Mouse (Mus musculus) limb, embryonic 12.5 days (tissue): ENCODE data around the gene Ralgps2. TPM values are rescaled to one million over a fixed set of nuclear protein-coding genes. Genes with fewer than 3 reads are reported as not detected.

Experiments
- ATAC-seq: fragments of 200-750 bp; cut with Nextera tagmentation; 2 replicates; pipeline ENCODE4 v1.8.0; 2017; ENCODE audit warnings: low read depth, moderate TSS enrichment; ENCODE audit not compliant: insufficient number of reproducible peaks, insufficient read depth, low FRiP score, low TSS enrichment
- H3K27ac ChIP-seq: fragments of 300-500 bp; sonication (generic); 2 replicates; pipeline ENCODE4 v1.5.1; 2016; ENCODE audit warnings: mild to moderate bottlenecking, moderate library complexity
- H3K27me3 ChIP-seq: fragments of 300-500 bp; sonication (generic); 2 replicates; pipeline ENCODE4 v1.6.1; 2016; ENCODE audit warnings: mild to moderate bottlenecking, moderate library complexity
- H3K36me3 ChIP-seq: fragments of 300-500 bp; sonication (generic); 2 replicates; pipeline ENCODE4 v1.6.1; 2016; ENCODE audit warnings: mild to moderate bottlenecking, moderate library complexity
- H3K4me1 ChIP-seq: fragments of 300-500 bp; sonication (generic); replicated peaks from 2 replicates; pipeline ENCODE4 v1.6.1; 2016
- H3K4me2 ChIP-seq: fragments of 300-500 bp; sonication (generic); 2 replicates; pipeline ENCODE4 v1.6.1; 2016; ENCODE audit warnings: mild to moderate bottlenecking, moderate library complexity
- H3K4me3 ChIP-seq: fragments of 300-500 bp; sonication (generic); replicated peaks from 2 replicates; pipeline ENCODE4 v1.5.1; 2016; ENCODE audit warnings: mild to moderate bottlenecking
- H3K9ac ChIP-seq: fragments of 300-500 bp; sonication (generic); replicated peaks from 2 replicates; pipeline ENCODE4 v1.6.1; 2016; ENCODE audit warnings: mild to moderate bottlenecking, moderate library complexity
- H3K9me3 ChIP-seq: fragments of 300-500 bp; sonication (generic); 2 replicates; pipeline ENCODE4 v1.6.1; 2016; ENCODE audit warnings: mild to moderate bottlenecking, moderate library complexity
- WGBS: fragments of 180-500 bp; shearing (Covaris S2); methylation state at CpG from one replicate; pipeline ENCODE4 v1.1.7; 2016; 5-methylcytosine and 5-hydroxymethylcytosine counted together
- polyA plus RNA-seq: library from polyadenylated mRNA; unstranded; fragments of >200 nt; fragmentation: Nextera tagmentation; extraction: Ambion mirVana; gene quantifications from 2 replicates; pipeline ENCODE4 v1.2.1, GENCODE M21; 2016

Ralgps2 gene
- 76.9 and 83.1 TPM in 2 replicates for polyA plus RNA-seq

GRCm38 (mm10) chr1:156939251-156940141 is at the start of gene Ralgps2:
Gene Ralgps2, minus strand, starts transcription at chr1:156939626.
- WGBS, result 1% methylated on average over 103 of the region's 124 CpGs
- Histone ChIP-seq H3K27me3 (0 out of 2 replicates have a peak, but pooled peaks cover 15% of the 10 kb centered on the region), H3K36me3 (no peaks in the 10 kb centered on the region), H3K9ac (peak within 1 kb of the TSS; percentile 91), H3K4me2 (peak within 1 kb of the TSS; percentile 88), H3K27ac (peak within 1 kb of the TSS; percentile 93), H3K4me1 (peaks cover 22% of the 10 kb centered on the region), H3K9me3 (no peaks in the 10 kb centered on the region), H3K4me3 (peak within 1 kb of the TSS; percentile 93)
- peak; percentile 75 for ATAC-seq

GRCm38 (mm10) chr1:156987576-156987975 is 48.1 kb upstream of the Ralgps2 start:
- H3K36me3 ChIP-seq, result no peaks in the 10 kb centered on the region
- no peak overlapping the region for H3K27ac ChIP-seq
- no peak for ATAC-seq
- H3K9me3 ChIP-seq, result no peaks in the 10 kb centered on the region
- H3K9ac ChIP-seq, result no peak overlapping the region
- no peaks in the 10 kb centered on the region for H3K27me3 ChIP-seq
- H3K4me2 ChIP-seq, result no peak overlapping the region
- WGBS, result 64% methylated on average over 3 of the region's 3 CpGs
- H3K4me3 ChIP-seq, result no peak overlapping the region
- peaks cover 11% of the 10 kb centered on the region for H3K4me1 ChIP-seq

GRCm38 (mm10) chr1:156986641-156987345 is 47.4 kb upstream of the Ralgps2 start:
- H3K27ac ChIP-seq, result no peak overlapping the region
- H3K36me3 ChIP-seq, result no peaks in the 10 kb centered on the region
- H3K9ac ChIP-seq, result no peak overlapping the region
- H3K4me1 ChIP-seq, result peaks cover 11% of the 10 kb centered on the region
- no peaks in the 10 kb centered on the region for H3K27me3 ChIP-seq
- ATAC-seq, result no peak
- H3K4me3 ChIP-seq, result no peak overlapping the region
- H3K9me3 ChIP-seq, result no peaks in the 10 kb centered on the region
- WGBS, result 66% methylated on average over 6 of the region's 6 CpGs
- no peak overlapping the region for H3K4me2 ChIP-seq

- no peak overlapping the region for H3K4me3 ChIP-seq
- 36% methylated on average over 6 of the region's 6 CpGs for WGBS
- no peaks in the 10 kb centered on the region for H3K36me3 ChIP-seq
- H3K27ac ChIP-seq, result no peak overlapping the region
- H3K27me3 ChIP-seq, result no peaks in the 10 kb centered on the region
- no peak for ATAC-seq
- H3K9ac ChIP-seq, result no peak overlapping the region
- no peaks in the 10 kb centered on the region for H3K9me3 ChIP-seq
- H3K4me2 ChIP-seq, result no peak overlapping the region
- peaks cover 10% of the 10 kb centered on the region for H3K4me1 ChIP-seq
Observed at GRCm38 (mm10) chr1:156985657-156986640, 46.5 kb upstream of the Ralgps2 start.

- H3K4me2 ChIP-seq, result no peak overlapping the region
- H3K36me3 ChIP-seq, result no peaks in the 10 kb centered on the region
- H3K27me3 ChIP-seq, result no peaks in the 10 kb centered on the region
- no peaks in the 10 kb centered on the region for H3K9me3 ChIP-seq
- WGBS, result 73% methylated on average over 14 of the region's 14 CpGs
- no peak for ATAC-seq
- H3K4me1 ChIP-seq, result no peaks in the 10 kb centered on the region; the same call in 1 of the 2 replicates
- H3K9ac ChIP-seq, result no peak overlapping the region
- H3K27ac ChIP-seq, result no peak overlapping the region
- no peak overlapping the region for H3K4me3 ChIP-seq
Observed at GRCm38 (mm10) chr1:156983009-156983870, 43.8 kb upstream of the Ralgps2 start.

GRCm38 (mm10) chr1:156981975-156982374 is 42.5 kb upstream of the Ralgps2 start:
- H3K27me3 ChIP-seq, result no peaks in the 10 kb centered on the region
- no peak overlapping the region for H3K4me2 ChIP-seq
- WGBS, result 85% methylated on average over 9 of the region's 9 CpGs
- no peak for ATAC-seq
- no peaks in the 10 kb centered on the region; the same call in 1 of the 2 replicates for H3K4me1 ChIP-seq
- no peak overlapping the region for H3K4me3 ChIP-seq
- H3K27ac ChIP-seq, result no peak overlapping the region
- no peak overlapping the region for H3K9ac ChIP-seq
- no peaks in the 10 kb centered on the region for H3K36me3 ChIP-seq
- no peaks in the 10 kb centered on the region for H3K9me3 ChIP-seq

- no peak overlapping the region for H3K4me3 ChIP-seq
- no peak for ATAC-seq
- no peaks in the 10 kb centered on the region for H3K36me3 ChIP-seq
- no peak overlapping the region for H3K4me2 ChIP-seq
- no peak overlapping the region for H3K9ac ChIP-seq
- H3K4me1 ChIP-seq, result no peaks in the 10 kb centered on the region
- H3K9me3 ChIP-seq, result no peaks in the 10 kb centered on the region
- H3K27ac ChIP-seq, result no peak overlapping the region
- 88% methylated on average over 4 of the region's 4 CpGs for WGBS
- H3K27me3 ChIP-seq, result no peaks in the 10 kb centered on the region
Observed at GRCm38 (mm10) chr1:156979722-156980121, 40.3 kb upstream of the Ralgps2 start.

GRCm38 (mm10) chr1:156978656-156979055 is 39.2 kb upstream of the Ralgps2 start:
- Histone ChIP-seq H3K27ac (no peak overlapping the region), H3K27me3 (no peaks in the 10 kb centered on the region), H3K9me3 (no peaks in the 10 kb centered on the region), H3K4me2 (no peak overlapping the region), H3K9ac (no peak overlapping the region), H3K36me3 (no peaks in the 10 kb centered on the region), H3K4me3 (no peak overlapping the region), H3K4me1 (no peaks in the 10 kb centered on the region)
- ATAC-seq, result no peak
- 88% methylated on average over 7 of the region's 7 CpGs for WGBS

- 90% methylated on average over 6 of the region's 6 CpGs for WGBS
- Histone ChIP-seq H3K4me2 (no peak overlapping the region), H3K9me3 (0 out of 2 replicates have a peak, but pooled peaks cover 6% of the 10 kb centered on the region), H3K36me3 (no peaks in the 10 kb centered on the region), H3K9ac (no peak overlapping the region), H3K4me3 (no peak overlapping the region), H3K4me1 (no peaks in the 10 kb centered on the region), H3K27ac (no peak overlapping the region), H3K27me3 (no peaks in the 10 kb centered on the region)
- ATAC-seq, result no peak
Observed at GRCm38 (mm10) chr1:156973857-156974256, 34.4 kb upstream of the Ralgps2 start.

- H3K4me1 ChIP-seq, result no peaks in the 10 kb centered on the region
- no peak overlapping the region for H3K4me2 ChIP-seq
- H3K36me3 ChIP-seq, result no peaks in the 10 kb centered on the region
- H3K27me3 ChIP-seq, result no peaks in the 10 kb centered on the region
- H3K9me3 ChIP-seq, result 0 out of 2 replicates have a peak, but pooled peaks cover 6% of the 10 kb centered on the region
- H3K9ac ChIP-seq, result no peak overlapping the region
- WGBS, result 90% methylated on average over 4 of the region's 4 CpGs
- H3K27ac ChIP-seq, result no peak overlapping the region
- no peak overlapping the region for H3K4me3 ChIP-seq
- ATAC-seq, result no peak
Observed at GRCm38 (mm10) chr1:156972391-156972790, 33.0 kb upstream of the Ralgps2 start.
